Mouse (Mus musculus) mouse embryonic stem cell (cell line): ENCODE results near the gene Sumo3.

Experiments
- in situ Hi-C, 2 experiments: fragments of 300-500 bp; cut with MboI; formaldehyde crosslinking; loops; 1 replicate in 1 of 2; 3 replicates in 1 of 2; pipeline ENCODE4 v1.14.3; 2019 to 2020; ENCODE audit warnings: low sequenced_read_pairs in 2 of 2, low pct_unique_long_range_greater_than_20kb in 1 of 2, mixed read lengths in 1 of 2; ENCODE audit not compliant: unreplicated experiment in 1 of 2

Sumo3 gene

DNA sequence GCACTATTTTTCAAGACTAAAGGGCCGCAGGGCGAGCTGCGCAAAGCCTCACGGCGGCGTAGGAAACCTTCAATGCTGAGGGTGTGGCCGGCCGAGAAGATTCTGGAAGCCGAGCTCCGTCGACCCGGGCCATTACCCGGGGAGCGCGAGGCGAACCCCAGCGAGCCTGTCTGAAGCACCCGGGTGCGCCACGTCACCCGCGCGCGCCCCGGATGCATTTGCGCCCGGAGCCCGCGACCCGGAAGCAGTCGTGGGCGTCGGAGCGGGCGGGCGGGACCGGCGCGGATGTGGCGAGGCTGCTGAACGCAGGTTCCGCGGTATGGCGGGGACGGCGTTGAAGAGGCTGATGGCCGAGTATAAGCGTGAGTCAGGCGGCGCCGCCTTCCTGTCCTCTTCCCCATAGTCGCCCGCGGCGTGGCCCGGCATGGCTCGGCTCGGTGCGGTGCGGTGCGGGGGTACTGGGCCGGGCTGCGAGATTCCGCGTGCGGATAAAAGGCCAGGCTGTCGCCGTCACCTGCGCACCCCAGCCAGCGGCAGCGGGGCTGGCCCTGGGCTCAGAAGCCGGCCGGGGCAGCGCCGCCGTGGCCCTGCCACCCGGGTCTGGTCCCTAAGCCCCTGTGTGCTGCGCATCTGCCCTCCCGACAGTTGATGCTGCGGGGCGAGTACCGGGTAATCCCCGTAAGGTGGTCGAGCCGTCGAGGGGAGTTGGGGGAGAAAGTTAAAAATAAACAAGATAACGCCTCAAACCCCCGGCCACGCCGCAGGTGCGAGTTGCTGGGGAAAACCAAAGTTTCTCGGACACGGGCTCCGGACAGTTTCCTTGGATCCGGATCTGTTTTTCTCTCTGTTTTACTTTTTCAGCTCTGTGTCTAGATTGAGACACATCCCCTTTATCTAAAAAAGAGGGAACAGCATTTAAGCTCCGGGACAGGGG lies 16.4 kb downstream of the Sumo3 start, which contains the start of gene Ube2g2:
TSS of gene Ube2g2 (plus strand) at position 221 of the 934 bp plus-strand sequence.
- in situ Hi-C loops: no loop called here

- in situ Hi-C loops: no loop called here
Observed at GRCm38 (mm10) chr10:77623069-77623492, 17.2 kb downstream of the Sumo3 start.

- in situ Hi-C loops: no loop called here
Observed at GRCm38 (mm10) chr10:77623639-77624400, 17.9 kb downstream of the Sumo3 start.

GRCm38 (mm10) chr10:77624570-77624995 lies 18.7 kb downstream of the Sumo3 start:
- in situ Hi-C loops: no loop called here

DNA sequence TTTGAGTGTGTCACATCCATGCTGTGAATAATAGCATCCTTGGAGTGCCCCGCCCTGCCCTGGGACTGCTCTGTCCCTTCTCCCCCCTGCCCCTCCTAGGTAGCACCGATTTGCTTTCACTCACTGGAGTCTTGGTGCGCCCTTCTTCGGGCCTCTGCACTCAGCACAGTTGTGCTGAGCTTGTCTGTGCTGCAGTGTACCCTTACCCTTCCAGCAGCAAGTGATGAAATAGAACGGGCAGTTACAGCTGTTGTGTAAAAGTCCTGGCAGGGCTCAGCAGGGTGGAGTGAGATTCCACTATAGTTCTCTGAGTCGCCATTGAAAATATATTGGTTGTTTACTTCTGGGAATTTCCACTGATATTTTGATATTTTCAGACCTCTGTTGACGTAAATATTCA lies 20.1 kb downstream of the Sumo3 start:
- in situ Hi-C loops: no loop called here

- in situ Hi-C loops: no loop called here
Observed at GRCm38 (mm10) chr10:77626591-77626990, 20.7 kb downstream of the Sumo3 start.

- in situ Hi-C loops: no loop called here
Observed at GRCm38 (mm10) chr10:77627497-77627896, 21.6 kb downstream of the Sumo3 start.

- in situ Hi-C loops: no loop called here
Observed at GRCm38 (mm10) chr10:77629163-77629562, 23.3 kb downstream of the Sumo3 start.

GRCm38 (mm10) chr10:77629970-77630369 lies 24.1 kb downstream of the Sumo3 start:
- in situ Hi-C loops: no loop called here

GRCm38 (mm10) chr10:77634016-77634415 lies 28.1 kb downstream of the Sumo3 start:
- in situ Hi-C loops: no loop called here

GRCm38 (mm10) chr10:77634452-77635231 lies 28.7 kb downstream of the Sumo3 start:
- in situ Hi-C loops: no loop called here

DNA sequence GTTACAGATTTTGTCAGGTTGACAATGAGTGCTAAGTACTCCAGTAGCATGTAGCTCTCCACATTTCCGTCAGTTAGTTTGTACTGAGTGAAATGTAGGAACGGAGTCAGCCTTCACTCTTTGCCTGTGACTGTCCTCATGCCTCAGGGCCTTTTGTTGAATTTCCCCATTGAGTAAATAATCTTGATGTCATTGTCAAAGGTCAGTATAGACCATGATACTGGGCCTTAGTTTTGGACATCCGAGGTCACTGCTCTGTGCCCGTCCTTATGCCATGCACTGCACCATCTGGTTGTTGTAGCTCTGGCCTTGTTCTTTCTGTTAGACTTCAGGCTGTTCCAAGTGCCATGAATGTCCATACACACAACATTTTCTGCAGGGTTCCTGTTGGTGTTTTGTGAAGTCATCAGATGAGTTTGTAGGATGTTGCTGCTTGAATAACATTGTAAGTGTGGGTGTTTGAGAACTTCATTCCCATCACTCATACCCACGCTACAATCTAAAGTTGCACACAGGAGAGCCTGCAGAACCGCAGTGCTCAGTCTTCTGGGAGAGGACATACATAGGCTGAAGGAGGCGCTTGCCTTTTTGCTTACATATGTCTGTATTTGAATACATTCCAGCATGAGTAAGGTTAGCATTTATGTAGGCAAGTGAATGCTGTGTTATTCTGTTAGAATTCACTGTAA lies 30.5 kb downstream of the Sumo3 start:
- in situ Hi-C loops: no loop called here

DNA sequence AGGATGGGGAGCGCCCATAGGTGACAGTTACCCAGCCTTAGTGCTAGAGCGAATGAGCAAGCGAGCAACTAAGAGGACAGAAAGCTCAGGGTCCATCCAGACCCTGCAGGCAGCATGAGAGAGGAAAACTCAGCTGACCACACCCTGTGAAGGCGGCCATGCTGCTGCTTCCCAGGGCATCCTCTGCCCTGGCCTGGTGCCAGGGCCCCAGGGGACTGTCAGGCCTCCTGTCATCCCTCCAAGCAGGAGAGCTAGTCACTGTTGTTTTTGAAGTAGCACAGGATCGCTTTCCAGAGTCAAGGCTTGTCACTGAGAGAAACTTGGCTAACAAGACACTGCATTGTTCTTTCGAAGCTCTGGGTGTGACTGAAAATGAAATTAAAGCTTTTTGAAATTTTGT lies 33.1 kb downstream of the Sumo3 start:
- in situ Hi-C loops: no loop called here

DNA sequence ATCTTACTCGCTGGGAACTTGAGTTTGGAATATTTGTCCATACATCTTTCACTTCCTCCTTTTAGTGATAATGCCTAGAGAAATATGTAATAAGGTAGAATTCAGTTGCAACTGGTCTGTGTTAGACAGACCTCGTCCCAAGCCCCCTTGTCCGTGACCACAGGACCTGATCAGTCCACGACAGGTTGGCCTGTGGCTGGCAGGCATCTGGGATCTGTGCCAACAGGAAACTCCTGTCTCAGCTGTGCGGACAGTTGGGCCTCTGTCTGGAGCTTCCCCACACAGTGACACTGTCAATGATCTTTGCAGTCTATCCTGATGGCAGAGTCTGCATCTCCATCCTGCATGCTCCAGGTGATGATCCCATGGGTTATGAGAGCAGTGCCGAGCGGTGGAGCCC lies 37.3 kb downstream of the Sumo3 start:
- in situ Hi-C loops: no loop called here

GRCm38 (mm10) chr10:77645571-77645970 lies 39.7 kb downstream of the Sumo3 start:
- in situ Hi-C loops: no loop called here

DNA sequence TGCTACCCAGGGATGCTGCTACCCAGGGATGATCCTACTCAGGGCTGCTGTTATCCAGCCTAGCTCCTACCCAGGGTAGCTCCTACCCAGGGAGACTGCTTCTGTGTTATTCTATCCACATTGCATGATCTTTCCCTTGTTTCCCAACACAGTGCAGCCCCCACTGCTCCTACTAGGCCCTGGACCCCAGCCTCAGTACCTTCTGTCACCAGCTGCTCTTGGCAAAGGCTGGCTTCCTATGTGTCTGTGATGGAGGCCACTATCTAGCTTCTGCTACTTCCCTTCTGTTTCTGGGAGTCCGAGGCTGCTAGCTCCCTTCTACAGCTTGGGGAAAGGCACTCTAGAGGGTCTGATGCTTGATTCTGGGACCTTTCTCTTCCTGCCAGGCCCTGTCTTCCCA lies 41.6 kb downstream of the Sumo3 start:
- in situ Hi-C loops: no loop called here

DNA sequence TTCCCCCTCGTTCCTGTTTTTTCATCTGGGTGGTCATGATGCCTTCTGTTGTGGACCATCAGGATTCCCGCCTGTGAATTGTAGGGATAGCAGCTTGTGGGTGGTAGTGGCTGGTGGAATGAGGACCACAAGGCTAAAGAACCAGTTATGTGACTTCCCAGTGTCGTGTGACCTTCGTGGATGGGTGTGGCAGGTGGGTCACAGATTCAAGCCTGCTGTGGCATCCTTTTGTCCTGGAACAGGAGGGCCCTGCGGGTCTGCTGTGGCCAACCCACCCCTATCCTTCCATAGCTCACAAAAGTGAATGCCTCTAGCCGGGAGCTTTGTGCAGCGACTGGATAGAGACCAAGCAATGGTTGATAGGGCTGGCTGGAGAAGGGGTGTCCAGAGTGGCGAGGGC lies 42.0 kb downstream of the Sumo3 start:
- in situ Hi-C loops: no loop called here

DNA sequence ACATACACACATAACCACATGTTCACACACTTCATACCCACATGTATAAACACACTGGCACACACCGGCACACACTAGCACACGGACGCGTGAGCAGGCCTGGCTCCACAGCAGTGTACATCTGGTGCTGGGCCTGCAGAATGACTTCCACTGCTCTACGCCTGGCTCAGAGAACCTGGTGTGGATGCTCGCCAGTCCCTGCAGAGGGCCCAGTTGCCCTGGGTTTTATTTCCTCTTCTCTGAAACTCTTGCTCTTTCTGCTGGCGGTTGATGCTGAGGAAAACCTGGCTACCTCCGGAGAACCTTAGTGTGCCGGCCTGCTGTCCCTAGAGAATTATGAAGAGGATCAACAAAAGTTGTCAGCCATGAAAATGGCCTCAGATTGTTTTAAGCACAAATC lies 46.1 kb downstream of the Sumo3 start:
- in situ Hi-C loops: no loop called here
